Mouse (Mus musculus) lung, embryonic 15.5 days (tissue): ENCODE results near the gene Eomes. TPM values are rescaled to one million over a fixed set of nuclear protein-coding genes. Genes with fewer than 3 reads are reported as not detected.

Experiments used
- ATAC-seq: fragments of 200-750 bp; cut with Nextera tagmentation; 2 replicates; pipeline ENCODE4 v1.8.0; 2017; ENCODE audit warnings: moderate number of reproducible peaks, borderline replicate concordance; ENCODE audit not compliant: low FRiP score, low TSS enrichment; ENCODE audit errors: extremely low read depth
- H3K27ac ChIP-seq: fragments of 300-500 bp; sonication (generic); 2 replicates; pipeline ENCODE4 v1.5.1; 2015; ENCODE audit warnings: moderate library complexity, mild to moderate bottlenecking, inconsistent platforms
- H3K27me3 ChIP-seq: fragments of 300-500 bp; sonication (generic); 2 replicates; pipeline ENCODE4 v1.6.1; 2015; ENCODE audit warnings: inconsistent platforms
- H3K36me3 ChIP-seq: fragments of 300-500 bp; sonication (generic); 2 replicates; pipeline ENCODE4 v1.6.1; 2015; ENCODE audit warnings: inconsistent platforms
- H3K4me1 ChIP-seq: fragments of 300-500 bp; sonication (generic); 2 replicates; pipeline ENCODE4 v1.6.1; 2015; ENCODE audit warnings: inconsistent platforms
- H3K4me2 ChIP-seq: fragments of 300-500 bp; sonication (generic); 2 replicates; pipeline ENCODE4 v1.6.1; 2015; ENCODE audit warnings: inconsistent platforms, mild to moderate bottlenecking, moderate library complexity
- H3K4me3 ChIP-seq: fragments of 300-500 bp; sonication (generic); 2 replicates; pipeline ENCODE4 v1.5.1; 2015; ENCODE audit warnings: mild to moderate bottlenecking, inconsistent platforms
- H3K9ac ChIP-seq: fragments of 300-500 bp; sonication (generic); 2 replicates; pipeline ENCODE4 v1.6.1; 2015; ENCODE audit warnings: inconsistent platforms
- H3K9me3 ChIP-seq: fragments of 300-500 bp; sonication (generic); 2 replicates; pipeline ENCODE4 v1.6.1; 2016; ENCODE audit warnings: inconsistent platforms
- WGBS: fragments of 180-500 bp; shearing (Covaris S2); methylation state at CpG from one replicate; pipeline ENCODE4 v1.1.7; 2015; 5-methylcytosine and 5-hydroxymethylcytosine counted together
- polyA plus RNA-seq: library from polyadenylated mRNA; unstranded; fragments of >200 nt; fragmentation: Nextera tagmentation; extraction: Ambion mirVana; gene quantifications from 2 replicates; pipeline ENCODE4 v1.2.1, GENCODE M21; 2015

The Eomes gene
- polyA plus RNA-seq, 1 experiment from 2014 or later: not detected

- Histone ChIP-seq H3K27me3 (no peaks in the 10 kb centered on the region), H3K36me3 (peaks cover 44% of the 10 kb centered on the region), H3K27ac (no peak overlapping the region), H3K4me3 (no peak overlapping the region), H3K9me3 (no peaks in the 10 kb centered on the region), H3K4me1 (peaks cover 19% of the 10 kb centered on the region), H3K4me2 (no peak overlapping the region), H3K9ac (no peak overlapping the region)
- no peak for ATAC-seq
- WGBS: 83% methylated on average over 11 of the region's 11 CpGs
These were observed 45.7 kb downstream of the Eomes start for GRCm38 (mm10) chr9:118523738-118524137.

GRCm38 (mm10) chr9:118527056-118527455 lies 49.0 kb downstream of the Eomes start:
- Histone ChIP-seq H3K9ac (no peak overlapping the region), H3K4me2 (no peak overlapping the region), H3K4me3 (no peak overlapping the region), H3K27ac (no peak overlapping the region), H3K9me3 (no peaks in the 10 kb centered on the region), H3K27me3 (no peaks in the 10 kb centered on the region), H3K36me3 (peaks cover 67% of the 10 kb centered on the region), H3K4me1 (no peaks in the 10 kb centered on the region)
- 84% methylated on average over 18 of the region's 18 CpGs for WGBS
- ATAC-seq: peak; percentile 39; the same call in 1 of the 2 replicates

- peaks cover 75% of the 10 kb centered on the region for H3K36me3 ChIP-seq
These were observed 51.8 kb downstream of the Eomes start for GRCm38 (mm10) chr9:118529783-118530182.

GRCm38 (mm10) chr9:118530679-118531078 lies 52.7 kb downstream of the Eomes start:
- Histone ChIP-seq H3K36me3 (peaks cover 72% of the 10 kb centered on the region), H3K27me3 (no peaks in the 10 kb centered on the region), H3K27ac (no peak overlapping the region), H3K4me1 (no peaks in the 10 kb centered on the region), H3K4me2 (no peak overlapping the region), H3K9me3 (no peaks in the 10 kb centered on the region), H3K9ac (no peak overlapping the region), H3K4me3 (no peak overlapping the region)
- 61% methylated on average over 6 of the region's 6 CpGs for WGBS
- ATAC-seq: no peak

More at GRCm38 (mm10) chr9:118529783-118530182, 51.8 kb downstream of the Eomes start:
- H3K4me1 ChIP-seq: no peaks in the 10 kb centered on the region
- no peak overlapping the region for H3K4me2 ChIP-seq
- no peak overlapping the region for H3K27ac ChIP-seq
- no peaks in the 10 kb centered on the region for H3K9me3 ChIP-seq
- H3K9ac ChIP-seq: no peak overlapping the region
- H3K27me3 ChIP-seq: no peaks in the 10 kb centered on the region
- ATAC-seq: no peak
- no peak overlapping the region for H3K4me3 ChIP-seq
- WGBS: 72% methylated on average over 3 of the region's 3 CpGs

GRCm38 (mm10) chr9:118532516-118533205 lies 54.6 kb downstream of the Eomes start:
- Histone ChIP-seq H3K4me3 (no peak overlapping the region), H3K4me2 (no peak overlapping the region), H3K4me1 (no peaks in the 10 kb centered on the region), H3K9me3 (no peaks in the 10 kb centered on the region), H3K27me3 (no peaks in the 10 kb centered on the region), H3K9ac (no peak overlapping the region), H3K27ac (no peak overlapping the region), H3K36me3 (peaks cover 75% of the 10 kb centered on the region)
- ATAC-seq: no peak
- WGBS: 89% methylated on average over 7 of the region's 7 CpGs

Other genes starting within 250 kb of the Eomes start
- 39.2 and 43.5 TPM in 2 replicates for gene Golga4, start 28.1 kb downstream of the Eomes start, polyA plus RNA-seq
- gene Itga9, start 128.5 kb downstream of the Eomes start, polyA plus RNA-seq: 23.4 and 23.8 TPM in 2 replicates